ENCODE assay signal across 33 mouse cellular contexts in the genomic region with DNA sequence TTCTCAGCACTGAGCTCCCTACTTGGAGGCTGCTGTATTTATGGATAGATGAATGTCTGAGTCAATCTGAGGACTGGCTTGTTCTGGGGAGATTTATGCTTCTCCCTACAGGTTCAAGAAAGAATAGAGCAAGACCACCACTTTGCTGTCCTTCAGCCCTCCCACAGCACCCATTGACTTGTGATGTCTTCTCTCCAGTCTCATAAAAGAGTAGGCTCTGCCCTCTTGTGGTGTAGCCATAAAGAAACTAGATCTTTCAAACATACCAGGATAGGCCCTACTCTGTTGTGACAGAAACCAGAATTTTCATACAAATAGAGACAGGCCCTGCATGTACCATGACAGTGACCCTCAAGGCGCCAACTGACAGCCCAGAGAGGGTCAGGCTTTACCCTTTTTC. TPM values are rescaled to one million over a fixed set of nuclear protein-coding genes. Genes with fewer than 3 reads are reported as not detected.
"Had no signal": no experiment of that assay in that cellular context is flagged by ENCODE, and none has a peak within 500 bp of the region (broad histone marks: within the 10 kb centered on the region; RNA-seq: fewer than 3 reads in every experiment).

No protein-coding gene starts in this region.

- H3K4me2 ChIP-seq: liver, embryonic 15.5 days; midbrain, embryonic 13.5 days; neural tube, embryonic 13.5 days had no signal

- H3K27ac ChIP-seq: left cerebral cortex, adult 2 months; liver, embryonic 15.5 days; macrophage; midbrain, embryonic 13.5 days; neural tube, embryonic 13.5 days had no signal

- H3K9me3 ChIP-seq: liver, embryonic 15.5 days; midbrain, embryonic 13.5 days; neural tube, embryonic 13.5 days had no signal

- H3K9ac ChIP-seq: liver, embryonic 15.5 days; midbrain, embryonic 13.5 days; neural tube, embryonic 13.5 days had no signal

- ATAC-seq: intestine, postnatal 0 days; midbrain, embryonic 13.5 days had no signal

- H3K4me3 ChIP-seq: left cerebral cortex, adult 2 months; liver, embryonic 15.5 days; midbrain, embryonic 13.5 days; myocyte; neural tube, embryonic 13.5 days had no signal

- H3K27me3 ChIP-seq: liver, embryonic 15.5 days; midbrain, embryonic 13.5 days; neural tube, embryonic 13.5 days had no signal

- DNase-seq: kidney, adult 2 months; kidney, postnatal 10 days; kidney, postnatal 4 days; layer of hippocampus, postnatal 36 days; lung, adult 18-20 months; retina, postnatal 1 day; right cerebral cortex, postnatal 25 days; thymus, adult 18-20 months; thymus, postnatal 36 days had no signal

RNA-seq across cellular contexts. Expression of gene BC051665, which starts 39.0 kb away (rescaled TPM):
- total RNA-seq: layer of hippocampus, adult 18-20 months; layer of hippocampus, postnatal 10 days; layer of hippocampus, postnatal 36 days; left cerebral cortex, adult 2 months; left cerebral cortex, postnatal 10 days; left cerebral cortex, postnatal 36 days; liver, adult 2 months; megakaryocyte, adult 5-6 weeks; monocyte, adult 5-6 weeks; neutrophil, adult 5-6 weeks had no signal
- polyA plus RNA-seq: intestine, postnatal 0 days; kidney, adult 2 months; kidney, embryonic 14.5 days; limb, embryonic 11.5 days; limb, embryonic 14.5 days; liver, adult 2 months; liver, embryonic 15.5 days; lung, embryonic 16.5 days; macrophage; midbrain, embryonic 13.5 days; myocyte; neural tube, embryonic 13.5 days; small intestine, adult 2 months; spleen, adult 2 months; stomach, embryonic 16.5 days; testis, adult 2 months; urinary bladder, adult 2 months had no signal

RNA-seq across cellular contexts. Expression of gene Ctsll3, which starts 55.4 kb away (rescaled TPM):
- total RNA-seq: layer of hippocampus, adult 18-20 months; layer of hippocampus, postnatal 10 days; layer of hippocampus, postnatal 36 days; left cerebral cortex, adult 2 months; left cerebral cortex, postnatal 10 days; left cerebral cortex, postnatal 36 days; liver, adult 2 months; megakaryocyte, adult 5-6 weeks; monocyte, adult 5-6 weeks; neutrophil, adult 5-6 weeks had no signal
- polyA plus RNA-seq: intestine, postnatal 0 days; kidney, adult 2 months; kidney, embryonic 14.5 days; limb, embryonic 11.5 days; liver, adult 2 months; liver, embryonic 15.5 days; lung, embryonic 16.5 days; macrophage; midbrain, embryonic 13.5 days; myocyte; neural tube, embryonic 13.5 days; small intestine, adult 2 months; spleen, adult 2 months; stomach, embryonic 16.5 days; testis, adult 2 months; urinary bladder, adult 2 months had no signal
